Comparison of ENCODE assay signal across 13 mouse cellular contexts in genomic region chr6:17062366-17062765, GRCm38 (mm10). TPM values are rescaled to one million over a fixed set of nuclear protein-coding genes. Genes with fewer than 3 reads are reported as not detected.
DNase-seq lines count a peak whose midpoint lies in the region; ATAC-seq and TF ChIP-seq lines count a peak whose summit lies in the region.
"Had no signal": no experiment of that assay in that cellular context is flagged by ENCODE, and none has a peak within 500 bp of the region (broad histone marks: within the 10 kb centered on the region; RNA-seq: fewer than 3 reads in every experiment).

No protein-coding gene starts in this region.

- H3K4me2 ChIP-seq in lung, embryonic 14.5 days = no peak overlapping the region
- no peak overlapping the region for H3K4me2 ChIP-seq in kidney, postnatal 0 days (ENCODE audit: low read length)
- H3K4me2 ChIP-seq: embryonic facial prominence, embryonic 15.5 days; forebrain, embryonic 12.5 days; midbrain, embryonic 15.5 days had no signal

- no peak for TF ChIP-seq CTCF in lung, embryonic 14.5 days (IDR thresholded peaks at IDR 0.05; ENCODE audit: low read depth)
- TF ChIP-seq CTCF in lung, adult 2 months (IDR thresholded peaks at IDR 0.05; ENCODE audit: insufficient read depth, low read length) = no peak
- no peak for TF ChIP-seq CTCF in kidney, postnatal 0 days (IDR thresholded peaks at IDR 0.05; ENCODE audit: low read depth)

- DNase-seq in lung, embryonic 14.5 days = peak; percentile 79
- DNase-seq in lung, adult 2 months = no peak
- DNase-seq in adrenal gland, postnatal 14 days = peak; percentile 48
- peak; percentile 61 for DNase-seq in kidney, postnatal 0 days (ENCODE audit: low spot score)
- no peak for DNase-seq in gastrocnemius, postnatal 25 days
- DNase-seq in gastrocnemius, adult 18-20 months (ENCODE audit: low spot score) = no peak
- no peak for DNase-seq in heart, adult 11 months
- DNase-seq: cerebellum, adult 18-20 months; heart, postnatal 14 days had no signal

- no peak for ATAC-seq in lung, embryonic 14.5 days (ENCODE audit: insufficient read depth)
- no peak for ATAC-seq in kidney, postnatal 0 days (replicated peaks; ENCODE audit: low FRiP score, low read depth)
- ATAC-seq: midbrain, embryonic 15.5 days had no signal

- H3K27ac ChIP-seq in lung, embryonic 14.5 days (ENCODE audit: low read depth) = no peak overlapping the region
- H3K27ac ChIP-seq in kidney, postnatal 0 days = no peak overlapping the region
- H3K27ac ChIP-seq: embryonic facial prominence, embryonic 15.5 days; forebrain, embryonic 12.5 days; liver, embryonic 14.5 days; midbrain, embryonic 15.5 days had no signal

- 0 out of 2 replicates have a peak, but pooled peaks cover 3% of the 10 kb centered on the region for H3K4me1 ChIP-seq in lung, embryonic 14.5 days (ENCODE audit: insufficient read depth)
- H3K4me1 ChIP-seq in lung, adult 2 months (ENCODE audit: control insufficient read depth, insufficient read depth, low read length) = peaks cover 6% of the 10 kb centered on the region; the same call in 1 of the 2 replicates
- peaks cover 15% of the 10 kb centered on the region for H3K4me1 ChIP-seq in kidney, postnatal 0 days (replicated peaks; ENCODE audit: insufficient read depth, low read length)

- no peaks in the 10 kb centered on the region for H3K27me3 ChIP-seq in lung, embryonic 14.5 days (ENCODE audit: insufficient read depth, low read length)
- H3K27me3 ChIP-seq in kidney, postnatal 0 days (ENCODE audit: insufficient read depth, low read length) = no peaks in the 10 kb centered on the region
- H3K27me3 ChIP-seq: embryonic facial prominence, embryonic 15.5 days; midbrain, embryonic 15.5 days had no signal

- no peak for TF ChIP-seq POLR2A in lung, adult 2 months (IDR thresholded peaks at IDR 0.05; ENCODE audit: borderline replicate concordance, extremely low read depth, low read depth, low read length)

- no peaks in the 10 kb centered on the region for H3K9me3 ChIP-seq in lung, embryonic 14.5 days (ENCODE audit: low read depth, low read length)
- H3K9me3 ChIP-seq in kidney, postnatal 0 days (replicated peaks; ENCODE audit: low read length) = no peaks in the 10 kb centered on the region
- H3K9me3 ChIP-seq: embryonic facial prominence, embryonic 15.5 days; forebrain, embryonic 12.5 days; midbrain, embryonic 15.5 days had no signal

- H3K36me3 ChIP-seq in lung, embryonic 14.5 days (ENCODE audit: insufficient read depth) = no peaks in the 10 kb centered on the region
- no peaks in the 10 kb centered on the region for H3K36me3 ChIP-seq in kidney, postnatal 0 days (ENCODE audit: insufficient read depth, low read length)
- H3K36me3 ChIP-seq: embryonic facial prominence, embryonic 15.5 days; forebrain, embryonic 12.5 days; midbrain, embryonic 15.5 days had no signal

- no peak overlapping the region for H3K4me3 ChIP-seq in lung, embryonic 14.5 days (ENCODE audit: low read depth, low read length)
- no peak overlapping the region for H3K4me3 ChIP-seq in lung, adult 2 months (replicated peaks; ENCODE audit: extremely low read depth, low read depth, low read length)
- H3K4me3 ChIP-seq in kidney, postnatal 0 days (replicated peaks; ENCODE audit: low read depth, low read length) = no peak overlapping the region
- H3K4me3 ChIP-seq: embryonic facial prominence, embryonic 15.5 days; forebrain, embryonic 12.5 days; midbrain, embryonic 15.5 days had no signal

- 61% methylated on average over 6 of the region's 6 CpGs for WGBS in lung, embryonic 14.5 days
- 64% methylated on average over 6 of the region's 6 CpGs for WGBS in lung, adult 2 months
- 55% methylated on average over 6 of the region's 6 CpGs for WGBS in kidney, postnatal 0 days

- H3K9ac ChIP-seq in lung, embryonic 14.5 days = no peak overlapping the region
- H3K9ac ChIP-seq in kidney, postnatal 0 days (ENCODE audit: low read depth, low read length) = no peak overlapping the region
- H3K9ac ChIP-seq: embryonic facial prominence, embryonic 15.5 days; forebrain, embryonic 12.5 days; liver, embryonic 14.5 days; midbrain, embryonic 15.5 days had no signal

RNA-seq across cellular contexts. Expression of gene Tes, which starts 2.6 kb away (rescaled TPM):
- polyA plus RNA-seq in lung, embryonic 14.5 days (2014; fragmentation: Nextera tagmentation; extraction: Ambion mirVana) = 77.0 and 78.9 TPM in 2 replicates
- 15.5 and 20.3 TPM in 2 replicates for polyA plus RNA-seq in lung, adult 2 months (2012; rRNA removed)
- total RNA-seq in adrenal gland, postnatal 14 days (2021) = 12.3 and 15.8 TPM in 2 replicates
- 70.8 and 75.1 TPM in 2 replicates for polyA plus RNA-seq in kidney, postnatal 0 days (2015; fragmentation: Nextera tagmentation; extraction: Ambion mirVana)
- total RNA-seq in gastrocnemius, postnatal 25 days (2021) = 1 to 10 TPM; 1.3 to 2.3 TPM
- total RNA-seq in gastrocnemius, adult 18-20 months (2021) = 1 to 10 TPM; 1.1 to 2.1 TPM

Comparison
In these comparisons a context has a peak if more than half of its experiments do, and no peak if none do; other contexts are left out.
1. DNase-seq: peak in lung, embryonic 14.5 days (single experiment), adrenal gland, postnatal 14 days (single experiment) and kidney, postnatal 0 days (single experiment); none in lung, adult 2 months (single experiment), gastrocnemius, postnatal 25 days (single experiment), gastrocnemius, adult 18-20 months (single experiment) and heart, adult 11 months (single experiment).